Mouse (Mus musculus) T-helper 2 cell (primary cell): Measurements from ENCODE around the gene Paqr7.

Experiments used
- in situ Hi-C: fragments of 300-600 bp; cut with MboI, MseI; formaldehyde crosslinking; loops from one replicate; pipeline ENCODE4 v1.15.1; 2025; ENCODE audit warnings: high pct_unique_total_duplicates

The Paqr7 gene

GRCm38 (mm10) chr4:134534932-134535786, 38.7 kb downstream of the Paqr7 start, which contains the start of gene Mtfr1l:
Gene Mtfr1l, minus strand, starts transcription at chr4:134535387.
- in situ Hi-C loops = no loop called here

- in situ Hi-C loops = no loop called here
Measured at GRCm38 (mm10) chr4:134535787-134536151, 39.3 kb downstream of the Paqr7 start.

GRCm38 (mm10) chr4:134538997-134539580, 42.6 kb downstream of the Paqr7 start:
- in situ Hi-C loops = no loop called here

- in situ Hi-C loops = loop anchor here (5.0 kb wide), 1 partner anchor 170 kb away; no protein-coding TSS in a partner anchor
Measured at GRCm38 (mm10) chr4:134542726-134543125, 46.2 kb downstream of the Paqr7 start.

GRCm38 (mm10) chr4:134543261-134543660, 46.8 kb downstream of the Paqr7 start:
- in situ Hi-C loops = loop anchor here (5.0 kb wide), 1 partner anchor 169 kb away; no protein-coding TSS in a partner anchor

- in situ Hi-C loops = no loop called here
Measured at GRCm38 (mm10) chr4:134546814-134547705, 50.6 kb downstream of the Paqr7 start.

GRCm38 (mm10) chr4:134548169-134548938, 51.9 kb downstream of the Paqr7 start:
- in situ Hi-C loops = no loop called here

GRCm38 (mm10) chr4:134549899-134550298, 53.4 kb downstream of the Paqr7 start:
- in situ Hi-C loops = no loop called here

GRCm38 (mm10) chr4:134551494-134552316, 55.2 kb downstream of the Paqr7 start, which contains the start of gene Selenon:
Gene Selenon, minus strand, starts transcription at chr4:134552166.
- in situ Hi-C loops = no loop called here

GRCm38 (mm10) chr4:134553631-134554030, 57.1 kb downstream of the Paqr7 start:
- in situ Hi-C loops = no loop called here

- in situ Hi-C loops = no loop called here
Measured at GRCm38 (mm10) chr4:134555956-134556580, 59.6 kb downstream of the Paqr7 start.

- in situ Hi-C loops = no loop called here
Measured at GRCm38 (mm10) chr4:134557626-134558249, 61.2 kb downstream of the Paqr7 start.

GRCm38 (mm10) chr4:134558570-134559113, 62.1 kb downstream of the Paqr7 start:
- in situ Hi-C loops = no loop called here

- in situ Hi-C loops = no loop called here
Measured at GRCm38 (mm10) chr4:134559154-134559553, 62.7 kb downstream of the Paqr7 start.
